Mouse (Mus musculus): ENCODE data around the gene Awat2.
"Not testable (repeated sequence)": the region's sequence is repeated elsewhere in the genome, so short reads cannot be mapped to it uniquely, and the experiment has no call there.

Awat2 gene

GRCm38 (mm10) chrX:100442617-100443016 is at the start of gene Awat2:
Gene Awat2, minus strand, starts transcription at chrX:100442717.
- DNase-seq = not testable (repeated sequence)

DNA sequence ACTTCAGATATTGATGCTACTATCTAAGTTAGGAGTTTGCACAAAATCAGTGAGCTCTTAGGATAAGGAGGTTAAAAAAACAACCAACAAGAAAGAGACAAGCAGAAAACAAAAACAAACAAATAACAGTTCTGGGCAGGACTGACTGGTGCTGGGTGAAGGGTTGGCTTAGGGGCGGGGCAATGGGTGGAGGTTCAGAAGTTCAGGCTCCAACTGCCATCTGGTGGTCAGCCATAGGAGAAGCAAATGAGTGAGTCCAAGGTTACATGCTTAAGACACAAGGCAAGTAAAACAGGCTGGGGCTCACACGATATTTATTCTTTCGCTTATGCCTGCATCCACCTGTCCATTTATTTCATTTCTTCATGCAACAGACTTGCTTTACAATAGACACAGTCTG is 37.8 kb upstream of the Awat2 start:
- peak; percentile 73 for DNase-seq

GRCm38 (mm10) chrX:100475569-100476223 is 33.2 kb upstream of the Awat2 start:
- no peak for DNase-seq

GRCm38 (mm10) chrX:100471491-100471890 is 29.0 kb upstream of the Awat2 start:
- DNase-seq = no peak

GRCm38 (mm10) chrX:100470126-100470525 is 27.6 kb upstream of the Awat2 start:
- no peak for DNase-seq

DNA sequence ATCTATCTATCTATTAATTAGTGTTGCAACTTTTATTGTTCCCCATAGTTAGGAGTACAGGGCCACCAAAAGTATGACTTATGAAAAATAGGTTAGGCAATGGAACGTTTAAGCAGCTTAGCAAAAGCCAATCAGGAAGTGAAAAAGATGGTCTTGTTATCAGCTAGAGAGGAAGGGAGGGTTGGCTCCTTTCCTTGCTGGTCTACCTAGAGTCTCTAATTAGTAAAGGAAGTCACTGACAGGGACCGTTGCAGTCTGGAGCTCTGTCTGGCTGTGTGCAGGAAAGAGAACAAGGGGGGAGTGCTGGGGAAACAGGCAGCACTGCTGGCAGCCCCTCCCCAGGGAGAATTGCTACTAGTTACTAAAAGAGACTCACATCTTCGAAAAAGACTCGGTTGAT is 25.5 kb upstream of the Awat2 start:
- DNase-seq = no peak

- DNase-seq = no peak
Measured at GRCm38 (mm10) chrX:100443532-100443931, 1.0 kb upstream of the Awat2 start.

- no peak for DNase-seq
Measured at GRCm38 (mm10) chrX:100432311-100432710, 10.2 kb downstream of the Awat2 start.

GRCm38 (mm10) chrX:100428693-100429092 is 13.8 kb downstream of the Awat2 start, which contains the start of gene Otud6a:
Gene Otud6a, plus strand, starts transcription at chrX:100429013.
- DNase-seq = no peak

DNA sequence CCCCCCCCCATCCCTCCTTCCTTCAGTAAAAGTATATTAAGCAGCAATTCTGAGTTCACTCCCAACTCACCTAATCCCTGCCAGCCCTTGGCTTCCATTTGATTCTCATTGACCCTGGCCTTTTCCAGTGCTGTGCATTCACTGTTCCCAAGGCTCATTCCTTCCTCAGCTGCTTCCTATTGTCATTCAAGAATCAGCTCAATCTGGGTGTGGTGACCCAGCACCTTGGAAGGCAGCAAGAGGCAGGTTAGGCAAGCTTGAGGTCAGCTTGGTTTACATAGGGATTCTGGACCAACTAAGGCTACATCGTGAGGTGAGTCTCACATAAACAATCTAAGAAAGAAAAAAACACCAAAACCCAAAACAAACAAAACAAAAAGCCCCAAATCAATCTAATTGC is 33.3 kb downstream of the Awat2 start:
- no peak for DNase-seq

GRCm38 (mm10) chrX:100401657-100402056 is 40.9 kb downstream of the Awat2 start:
- DNase-seq = no peak

- DNase-seq = no peak
Measured at GRCm38 (mm10) chrX:100400900-100401299, 41.6 kb downstream of the Awat2 start.

GRCm38 (mm10) chrX:100395026-100395425 is 47.5 kb downstream of the Awat2 start:
- peak; percentile 6 for DNase-seq

DNA sequence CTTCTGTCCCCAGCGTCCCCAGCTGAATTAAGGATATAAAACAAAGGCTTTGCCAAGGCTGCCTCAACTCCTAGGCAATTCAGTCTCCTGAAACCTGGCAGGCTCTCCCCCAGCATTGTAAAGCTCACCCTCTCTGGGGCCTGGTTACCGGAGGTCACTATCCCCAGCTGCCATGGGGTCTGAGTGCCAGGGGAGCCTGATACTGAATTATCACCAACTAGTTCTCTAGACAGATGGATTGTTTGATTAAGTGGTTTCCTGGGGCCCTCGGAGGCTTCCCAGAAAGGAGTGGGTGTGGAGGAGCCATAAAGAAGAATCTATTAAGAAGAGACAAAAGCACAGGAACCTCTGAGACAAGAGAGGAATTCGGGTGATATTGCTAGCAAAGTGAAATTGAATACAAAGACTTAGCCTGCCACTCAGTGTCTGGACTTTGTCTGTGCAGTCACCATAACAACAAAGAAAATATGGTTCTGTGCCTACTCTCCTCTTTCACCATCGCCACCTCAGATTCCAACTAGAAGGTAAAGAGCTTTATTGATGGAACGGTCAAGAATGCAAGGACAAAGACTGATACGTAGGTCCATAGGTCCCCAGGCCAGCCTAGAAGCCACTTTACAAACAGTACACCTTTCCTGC is 48.2 kb downstream of the Awat2 start:
- DNase-seq = no peak

- DNase-seq = peak; percentile 15
Measured at GRCm38 (mm10) chrX:100392304-100392703, 50.2 kb downstream of the Awat2 start.

DNA sequence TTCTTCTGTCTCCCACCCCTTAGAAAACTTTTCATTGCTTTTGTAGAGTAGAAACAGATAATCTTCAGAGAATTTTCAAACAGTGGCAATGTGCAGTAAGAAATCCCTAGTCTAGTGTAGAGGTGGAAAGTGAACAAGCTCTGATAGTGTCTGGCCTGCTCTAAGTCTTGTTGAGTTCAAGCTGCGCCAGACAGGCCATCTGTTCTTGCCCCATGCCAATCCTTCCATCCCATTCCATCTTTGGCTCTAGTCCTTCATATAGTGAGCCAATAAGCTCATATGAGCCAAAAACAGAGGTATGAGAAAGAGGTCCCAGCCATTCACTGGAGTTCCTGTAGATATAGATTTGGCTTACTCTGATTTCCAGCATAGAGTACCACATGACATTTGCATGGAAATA is 52.6 kb downstream of the Awat2 start:
- no peak for DNase-seq

DNA sequence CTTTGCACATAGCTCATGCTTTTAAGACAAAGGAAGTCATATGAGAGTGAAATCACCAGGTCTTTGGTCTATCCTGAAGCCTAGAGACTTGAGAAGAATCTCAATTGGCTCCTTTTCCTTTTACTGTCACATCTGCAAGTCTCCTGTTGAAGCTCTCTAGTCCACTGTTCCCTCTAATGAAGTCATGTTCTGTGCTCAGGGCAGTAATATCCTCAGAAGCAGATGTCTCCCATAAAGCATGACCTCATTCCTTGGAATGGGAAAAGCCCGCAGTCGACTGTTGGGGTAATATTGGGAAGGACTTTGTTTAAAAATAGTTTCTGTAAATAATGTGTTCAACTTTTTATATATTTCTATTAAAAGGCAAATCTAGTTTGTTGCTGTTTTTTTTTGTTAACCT is 85.5 kb downstream of the Awat2 start:
- DNase-seq = no peak
